Mouse (Mus musculus): ENCODE measurements around the gene Haus4.

Gene Haus4

GRCm38 (mm10) chr14:54553975-54554769 lies at the start of gene Haus4:
TSS of gene Haus4 (minus strand) at chr14:54554616.
- peak; percentile 83 to 86 for DNase-seq

GRCm38 (mm10) chr14:54603686-54604085 lies 49.3 kb upstream of the Haus4 start:
- DNase-seq = no peak

- peak; percentile 96 to 97 for DNase-seq
These were observed 48.7 kb upstream of the Haus4 start for GRCm38 (mm10) chr14:54603038-54603654.

GRCm38 (mm10) chr14:54602613-54603012 lies 48.2 kb upstream of the Haus4 start:
- DNase-seq = no peak

- DNase-seq = no peak
These were observed 47.2 kb upstream of the Haus4 start for GRCm38 (mm10) chr14:54601601-54602000.

- DNase-seq = no peak
These were observed 42.7 kb upstream of the Haus4 start for GRCm38 (mm10) chr14:54597084-54597483.

GRCm38 (mm10) chr14:54594631-54595414 lies 40.4 kb upstream of the Haus4 start:
- no peak for DNase-seq

GRCm38 (mm10) chr14:54594055-54594454 lies 39.6 kb upstream of the Haus4 start:
- no peak for DNase-seq

GRCm38 (mm10) chr14:54592319-54592934 lies 38.0 kb upstream of the Haus4 start:
- peak in 1 of 2 experiments; percentile 31 for DNase-seq

GRCm38 (mm10) chr14:54591056-54591455 lies 36.6 kb upstream of the Haus4 start:
- no peak for DNase-seq

- peak in 1 of 2 experiments; percentile 70 for DNase-seq
These were observed 29.4 kb upstream of the Haus4 start for GRCm38 (mm10) chr14:54583681-54584338.

GRCm38 (mm10) chr14:54582536-54582935 lies 28.1 kb upstream of the Haus4 start:
- DNase-seq = peak in 1 of 2 experiments; percentile 30

- no peak for DNase-seq
These were observed 25.2 kb upstream of the Haus4 start for GRCm38 (mm10) chr14:54579638-54580037.

GRCm38 (mm10) chr14:54578063-54578462 lies 23.6 kb upstream of the Haus4 start:
- peak; percentile 48 to 50 for DNase-seq

GRCm38 (mm10) chr14:54577089-54577982 lies 22.9 kb upstream of the Haus4 start, which contains the start of gene Ajuba:
TSS of gene Ajuba (minus strand) at chr14:54577558.
- peak; percentile 91 to 92 for DNase-seq

GRCm38 (mm10) chr14:54576241-54577088 lies 22.0 kb upstream of the Haus4 start:
- DNase-seq = peak; percentile 33 to 44

- DNase-seq = peak; percentile 83 to 87
These were observed 21.2 kb upstream of the Haus4 start for GRCm38 (mm10) chr14:54575631-54576030.

- peak in 1 of 2 experiments; percentile 28 for DNase-seq
These were observed 20.6 kb upstream of the Haus4 start for GRCm38 (mm10) chr14:54575031-54575430.

GRCm38 (mm10) chr14:54574253-54574652 lies 19.8 kb upstream of the Haus4 start:
- DNase-seq = no peak
